Mouse (Mus musculus) adrenal gland, postnatal 0 days (tissue): Measurements from ENCODE around the gene Mucl1. TPM values are rescaled to one million over a fixed set of nuclear protein-coding genes. Genes with fewer than 3 reads are reported as not detected.

ENCODE experiments used
- polyA plus RNA-seq: library from polyadenylated mRNA; unstranded; fragments of >200 nt; fragmentation: Nextera tagmentation; extraction: Ambion mirVana; gene quantifications from 2 replicates; pipeline ENCODE4 v1.2.1, GENCODE M21; 2015

The Mucl1 gene
- polyA plus RNA-seq: not detected in 2 replicates

GRCm38 (mm10) chr15:103755369-103755768, at the start of gene Mucl1:
Gene Mucl1, minus strand, starts transcription at chr15:103755469.

Other genes starting within 250 kb of the Mucl1 start
- 4.1 and 16.2 TPM in 2 replicates for gene Ppp1r1a, start 217.5 kb downstream of the Mucl1 start, polyA plus RNA-seq
- gene Glycam1, start 190.4 kb downstream of the Mucl1 start, polyA plus RNA-seq: not detected in 2 replicates
- gene Mucl2, start 143.8 kb upstream of the Mucl1 start, polyA plus RNA-seq: not detected in 2 replicates